8 mouse cellular contexts compared by ENCODE assay signal in the genomic region with DNA sequence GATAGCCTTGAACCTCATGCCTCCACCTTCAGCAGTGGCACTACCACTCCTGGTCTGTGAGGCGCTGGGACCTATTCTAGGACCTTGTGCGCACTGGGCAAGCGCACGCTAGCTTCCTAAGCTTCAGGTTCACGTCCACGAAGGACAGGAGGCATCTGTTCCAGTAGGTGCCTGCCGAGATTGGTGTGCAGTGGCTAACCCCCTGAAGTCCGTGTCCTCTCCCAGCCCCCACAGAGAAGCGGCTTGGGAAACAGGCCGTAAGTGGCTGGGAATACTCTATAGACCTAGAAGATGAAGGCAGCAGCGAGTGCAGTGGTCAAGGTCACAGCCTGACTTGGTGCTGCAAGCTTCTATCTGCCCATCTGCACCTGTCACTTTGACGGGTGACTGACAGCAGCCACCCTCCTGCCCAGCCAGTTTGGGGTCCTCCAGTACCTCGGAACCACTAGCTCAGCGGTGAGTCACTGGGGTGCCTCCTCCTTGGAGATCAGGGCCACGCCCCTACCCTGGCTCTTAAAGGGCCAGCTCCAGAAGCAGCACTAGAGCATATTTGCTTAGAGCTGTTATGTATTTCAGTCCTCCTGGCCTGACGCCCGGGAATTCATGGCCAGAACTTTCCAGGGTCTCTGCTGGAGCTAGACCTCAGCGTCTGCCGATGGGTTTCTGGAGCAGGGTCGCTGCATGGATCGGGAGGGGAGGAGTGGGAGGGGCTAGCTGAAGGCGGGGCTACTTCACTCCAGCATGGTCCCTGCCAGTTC. TPM values are rescaled to one million over a fixed set of nuclear protein-coding genes. Genes with fewer than 3 reads are reported as not detected.
DNase-seq lines count a peak whose midpoint lies in the region; ATAC-seq and TF ChIP-seq lines count a peak whose summit lies in the region.

No protein-coding gene starts in this region.

- 0 out of 2 replicates have a peak, but pooled peaks have one; percentile 52 for ATAC-seq in embryonic facial prominence, embryonic 13.5 days (ENCODE audit: insufficient number of reproducible peaks, insufficient read depth, low FRiP score, low TSS enrichment, low read depth)
- ATAC-seq in heart, embryonic 11.5 days (replicated peaks; ENCODE audit: insufficient number of reproducible peaks, low FRiP score, low TSS enrichment), result peak; percentile 52
- peak; percentile 66 for ATAC-seq in kidney, embryonic 14.5 days (ENCODE audit: low FRiP score, low TSS enrichment)
- 0 out of 2 replicates have a peak, but pooled peaks have one; percentile 17 for ATAC-seq in midbrain, postnatal 0 days (ENCODE audit: low FRiP score)

- H3K4me3 ChIP-seq in embryonic facial prominence, embryonic 13.5 days, result peak overlapping the region; percentile 44
- peak overlapping the region; percentile 53 for H3K4me3 ChIP-seq in heart, embryonic 11.5 days (ENCODE audit: low read depth, low read length)
- H3K4me3 ChIP-seq in kidney, embryonic 14.5 days (ENCODE audit: low read length), result peak overlapping the region; percentile 43
- H3K4me3 ChIP-seq in midbrain, postnatal 0 days (ENCODE audit: low read depth, low read length), result peak overlapping the region; percentile 26

- peaks cover 73% of the 10 kb centered on the region for H3K4me1 ChIP-seq in embryonic facial prominence, embryonic 13.5 days
- peaks cover 85% of the 10 kb centered on the region for H3K4me1 ChIP-seq in heart, embryonic 11.5 days (ENCODE audit: control insufficient read depth, insufficient read depth, low read length)
- peaks cover 50% of the 10 kb centered on the region for H3K4me1 ChIP-seq in kidney, embryonic 14.5 days (ENCODE audit: control insufficient read depth, insufficient read depth, low read length)
- peaks cover 40% of the 10 kb centered on the region for H3K4me1 ChIP-seq in midbrain, postnatal 0 days (ENCODE audit: insufficient read depth, low read length)

- WGBS in embryonic facial prominence, embryonic 13.5 days, result 13% methylated on average over 22 of the region's 22 CpGs
- WGBS in heart, embryonic 11.5 days (ENCODE audit: insufficient replicate concordance), result 10% methylated on average over 22 of the region's 22 CpGs
- 10% methylated on average over 22 of the region's 22 CpGs for WGBS in kidney, embryonic 14.5 days
- WGBS in midbrain, postnatal 0 days, result 12% methylated on average over 22 of the region's 22 CpGs

- peak; percentile 71 to 75 for DNase-seq in B cell, adult 2 months
- peak; percentile 88 to 91 for DNase-seq in adrenal gland, postnatal 36 days
- peak; percentile 67 for DNase-seq in liver
- peak; percentile 83 for DNase-seq in midbrain, postnatal 0 days (ENCODE audit: low spot score)
- DNase-seq in spleen, postnatal 36 days (ENCODE audit: low spot score in 2 of 2), result peak; percentile 53 to 56

- no peaks in the 10 kb centered on the region for H3K9me3 ChIP-seq in embryonic facial prominence, embryonic 13.5 days
- H3K9me3 ChIP-seq in heart, embryonic 11.5 days (replicated peaks; ENCODE audit: control insufficient read depth, low read length), result no peaks in the 10 kb centered on the region
- H3K9me3 ChIP-seq in kidney, embryonic 14.5 days (ENCODE audit: control insufficient read depth, low read length), result no peaks in the 10 kb centered on the region
- H3K9me3 ChIP-seq in midbrain, postnatal 0 days (ENCODE audit: low read length), result no peaks in the 10 kb centered on the region

- no peak for TF ChIP-seq CTCF in midbrain, postnatal 0 days (IDR thresholded peaks at IDR 0.05)

- peak overlapping the region; percentile 65 for H3K9ac ChIP-seq in embryonic facial prominence, embryonic 13.5 days
- peak overlapping the region; percentile 67 for H3K9ac ChIP-seq in heart, embryonic 11.5 days (ENCODE audit: low read depth, low read length)
- peak overlapping the region; percentile 37; the same call in 1 of the 2 replicates for H3K9ac ChIP-seq in kidney, embryonic 14.5 days (ENCODE audit: low read depth, low read length)
- peak overlapping the region; percentile 50 for H3K9ac ChIP-seq in midbrain, postnatal 0 days (replicated peaks; ENCODE audit: low read length, poor library complexity, severe bottlenecking)

- peak overlapping the region; percentile 60 for H3K27ac ChIP-seq in embryonic facial prominence, embryonic 13.5 days
- peak overlapping the region; percentile 80 for H3K27ac ChIP-seq in heart, embryonic 11.5 days (ENCODE audit: low read depth, low read length)
- peak overlapping the region; percentile 13; the same call in 1 of the 2 replicates for H3K27ac ChIP-seq in kidney, embryonic 14.5 days (ENCODE audit: low read depth, low read length)
- H3K27ac ChIP-seq in midbrain, postnatal 0 days (ENCODE audit: low read depth, low read length), result peak overlapping the region; percentile 32; the same call in 1 of the 2 replicates

- peaks cover 11% of the 10 kb centered on the region for H3K36me3 ChIP-seq in embryonic facial prominence, embryonic 13.5 days
- H3K36me3 ChIP-seq in heart, embryonic 11.5 days (ENCODE audit: control insufficient read depth, insufficient read depth, low read length), result no peaks in the 10 kb centered on the region
- H3K36me3 ChIP-seq in kidney, embryonic 14.5 days (ENCODE audit: control insufficient read depth, insufficient read depth, low read length), result no peaks in the 10 kb centered on the region
- H3K36me3 ChIP-seq in midbrain, postnatal 0 days (ENCODE audit: insufficient read depth, low read length), result no peaks in the 10 kb centered on the region

- no peaks in the 10 kb centered on the region for H3K27me3 ChIP-seq in embryonic facial prominence, embryonic 13.5 days
- H3K27me3 ChIP-seq in heart, embryonic 11.5 days (ENCODE audit: control insufficient read depth, insufficient read depth, low read length), result no peaks in the 10 kb centered on the region
- H3K27me3 ChIP-seq in kidney, embryonic 14.5 days (ENCODE audit: control insufficient read depth, insufficient read depth, low read length), result no peaks in the 10 kb centered on the region
- no peaks in the 10 kb centered on the region for H3K27me3 ChIP-seq in midbrain, postnatal 0 days (ENCODE audit: insufficient read depth, low read length)

- peak overlapping the region; percentile 77 for H3K4me2 ChIP-seq in embryonic facial prominence, embryonic 13.5 days
- H3K4me2 ChIP-seq in heart, embryonic 11.5 days, result peak overlapping the region; percentile 89
- H3K4me2 ChIP-seq in kidney, embryonic 14.5 days (replicated peaks; ENCODE audit: low read depth, low read length), result peak overlapping the region; percentile 54
- H3K4me2 ChIP-seq in midbrain, postnatal 0 days (ENCODE audit: low read depth, low read length, poor library complexity, severe bottlenecking), result peak overlapping the region; percentile 51

RNA-seq across cellular contexts. Expression of gene Ncs1, which starts 13.2 kb away (rescaled TPM):
- 1 to 10 TPM; 3.9 to 7.8 TPM for total RNA-seq in adrenal gland, postnatal 36 days (2021)
- polyA plus RNA-seq in embryonic facial prominence, embryonic 13.5 days (2015; fragmentation: Nextera tagmentation; extraction: Ambion mirVana), result 45.7 and 47.9 TPM in 2 replicates
- 42.8 and 46.5 TPM in 2 replicates for polyA plus RNA-seq in heart, embryonic 11.5 days (2014; fragmentation: Nextera tagmentation; extraction: Ambion mirVana)
- polyA plus RNA-seq in kidney, embryonic 14.5 days (2014; fragmentation: Nextera tagmentation; extraction: Ambion mirVana), result 34.5 and 57.0 TPM in 2 replicates
- total RNA-seq in midbrain, postnatal 0 days (2014; rRNA removed), result 190 and 202 TPM in 2 replicates
- polyA plus RNA-seq in midbrain, postnatal 0 days (2015; fragmentation: Nextera tagmentation; extraction: Ambion mirVana), result 181 and 183 TPM in 2 replicates

RNA-seq across cellular contexts. Expression of gene Hmcn2, which starts 55.4 kb away (rescaled TPM):
- 1 to 10 TPM; 1.7 to 1.9 TPM for total RNA-seq in adrenal gland, postnatal 36 days (2021)
- polyA plus RNA-seq in embryonic facial prominence, embryonic 13.5 days (2015; fragmentation: Nextera tagmentation; extraction: Ambion mirVana), result 0.22 TPM in 1 of 2 replicates, not detected in the other
- 0.27 TPM in 1 of 2 replicates, not detected in the other for polyA plus RNA-seq in heart, embryonic 11.5 days (2014; fragmentation: Nextera tagmentation; extraction: Ambion mirVana)
- 0.10 TPM in 1 of 2 replicates, not detected in the other for polyA plus RNA-seq in kidney, embryonic 14.5 days (2014; fragmentation: Nextera tagmentation; extraction: Ambion mirVana)
- 0.60 and 1.5 TPM in 2 replicates for total RNA-seq in midbrain, postnatal 0 days (2014; rRNA removed)
- polyA plus RNA-seq in midbrain, postnatal 0 days (2015; fragmentation: Nextera tagmentation; extraction: Ambion mirVana), result 0.29 and 0.37 TPM in 2 replicates

Comparison
In these comparisons a context has a peak if more than half of its experiments do, and no peak if none do; other contexts are left out.
1. Peak in every context shown above with its lines: DNase-seq, ATAC-seq, H3K4me3 ChIP-seq and H3K27ac ChIP-seq.
2. H3K27ac ChIP-seq: peak in every context shown above with its lines; median percentile 80 in heart, embryonic 11.5 days; 60 in embryonic facial prominence, embryonic 13.5 days; 32 in midbrain, postnatal 0 days; 13 in kidney, embryonic 14.5 days.